Mouse (Mus musculus) thymus, adult 2 months (tissue): ENCODE data around the gene Ywhah. TPM values are rescaled to one million over a fixed set of nuclear protein-coding genes. Genes with fewer than 3 reads are reported as not detected.

Source experiments
- DNase-seq: peaks from one replicate; pipeline ENCODE4 v3.0.0; 2021
- H3K27ac ChIP-seq: fragments of 200-500 bp; 2 replicates; pipeline ENCODE4 v1.5.1; 2012; ENCODE audit warnings: low read length, control low read depth; ENCODE audit not compliant: control insufficient read depth, insufficient read depth
- H3K27me3 ChIP-seq: fragments of 200-500 bp; 2 replicates; pipeline ENCODE4 v1.6.1; 2012; ENCODE audit warnings: mild to moderate bottlenecking, low read length, moderate library complexity, mixed read lengths; ENCODE audit not compliant: control insufficient read depth, insufficient read depth
- H3K36me3 ChIP-seq: fragments of 200-500 bp; 2 replicates; pipeline ENCODE4 v1.6.1; 2012; ENCODE audit warnings: mild to moderate bottlenecking, low read length, moderate library complexity; ENCODE audit not compliant: control insufficient read depth, insufficient read depth
- H3K4me1 ChIP-seq: fragments of 200-500 bp; replicated peaks from 2 replicates; pipeline ENCODE4 v1.6.1; 2012; ENCODE audit warnings: low read length; ENCODE audit not compliant: control insufficient read depth, insufficient read depth
- H3K4me3 ChIP-seq: fragments of 200-500 bp; 2 replicates; pipeline ENCODE4 v1.5.1; 2012; ENCODE audit warnings: mild to moderate bottlenecking, low read length, control low read depth, moderate library complexity; ENCODE audit not compliant: control insufficient read depth, insufficient read depth
- CTCF ChIP-seq: fragments of 200-500 bp; IDR thresholded peaks from 2 replicates; pipeline ENCODE4 v1.5.1; 2012; ENCODE audit warnings: mild to moderate bottlenecking, control low read depth, low read length, moderate library complexity, borderline replicate concordance; ENCODE audit not compliant: control insufficient read depth, poor library complexity, insufficient read depth; ENCODE audit errors: extremely low read depth
- POLR2A ChIP-seq: fragments of 200-500 bp; IDR thresholded peaks from 2 replicates; pipeline ENCODE4 v1.6.1; 2012; ENCODE audit warnings: mild to moderate bottlenecking, low read length, control low read depth, moderate library complexity; ENCODE audit not compliant: control insufficient read depth, poor library complexity, insufficient read depth; ENCODE audit errors: extremely low read depth
- WGBS: fragments of 180-500 bp; shearing (Covaris S2); methylation state at CpG from one replicate; pipeline ENCODE4 v1.1.7; 2018; 5-methylcytosine and 5-hydroxymethylcytosine counted together
- polyA plus RNA-seq: library from polyadenylated mRNA; depleted of rRNA; stranded (reverse); fragments of >200 nt; gene quantifications from 2 replicates; pipeline ENCODE4 v1.2.3, GENCODE M21; 2012

Ywhah gene
- polyA plus RNA-seq, 1 experiment: 171 TPM

- peaks cover 17% of the 10 kb centered on the region for H3K36me3 ChIP-seq
- peak; percentile 51 for DNase-seq
- no peak for TF ChIP-seq CTCF
- no peak for TF ChIP-seq POLR2A
Observed at GRCm38 (mm10) chr5:33021622-33022021, 3.0 kb downstream of the Ywhah start.

DNA sequence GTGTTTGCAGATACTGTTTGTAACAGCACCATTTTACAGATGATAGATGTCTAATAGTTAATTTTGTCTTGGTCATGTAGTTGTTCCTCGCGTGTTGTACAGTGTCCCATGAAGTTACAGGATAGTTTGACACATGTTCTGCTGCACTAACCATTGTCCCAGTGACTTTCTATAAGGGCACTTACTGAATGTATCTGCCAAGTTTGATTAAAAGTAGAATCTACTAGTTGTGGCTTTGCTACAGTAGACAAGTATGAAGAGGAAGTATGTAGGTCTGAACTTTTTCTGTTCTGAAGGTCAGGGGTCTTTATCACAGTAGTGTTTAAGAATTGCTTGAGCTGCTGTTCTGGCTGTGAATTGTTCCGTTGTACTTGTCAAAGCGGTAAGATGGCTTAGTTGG is 4.7 kb downstream of the Ywhah start:
- H3K27ac ChIP-seq: no peak overlapping the region
- no peak overlapping the region for H3K4me3 ChIP-seq
- no peak for DNase-seq
- WGBS: 95% methylated on average over 4 of the region's 4 CpGs
- H3K4me1 ChIP-seq: peaks cover 2% of the 10 kb centered on the region
- peaks cover 17% of the 10 kb centered on the region for H3K36me3 ChIP-seq
- TF ChIP-seq CTCF (no peak), POLR2A (no peak)
- H3K27me3 ChIP-seq: no peaks in the 10 kb centered on the region

More at GRCm38 (mm10) chr5:33021622-33022021, 3.0 kb downstream of the Ywhah start:
- no peaks in the 10 kb centered on the region for H3K27me3 ChIP-seq
- peaks cover 5% of the 10 kb centered on the region for H3K4me1 ChIP-seq
- WGBS: 67% methylated on average over 2 of the region's 2 CpGs
- no peak overlapping the region for H3K4me3 ChIP-seq
- no peak overlapping the region for H3K27ac ChIP-seq

DNA sequence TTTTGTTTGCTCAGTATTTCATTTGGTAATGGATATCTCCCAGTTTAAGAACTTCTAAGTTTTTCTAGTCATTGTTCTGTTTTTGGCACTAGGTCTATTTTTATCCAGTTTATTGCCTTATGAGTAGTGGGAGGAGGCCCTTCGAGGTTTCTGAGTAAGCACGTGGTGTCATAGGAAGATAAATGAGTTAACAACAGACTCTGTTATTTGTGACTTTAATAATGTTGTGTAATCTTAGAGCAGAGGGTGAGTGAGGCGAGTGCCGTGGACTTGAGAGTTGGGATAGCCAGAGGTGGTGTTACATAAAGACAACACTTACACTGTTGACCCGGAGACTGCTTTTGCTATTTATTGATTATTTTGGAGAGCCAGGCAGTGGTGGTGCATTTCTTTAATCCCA is 5.9 kb downstream of the Ywhah start:
- WGBS: 85% methylated on average over 5 of the region's 5 CpGs
- Histone ChIP-seq H3K27me3 (no peaks in the 10 kb centered on the region), H3K27ac (no peak overlapping the region), H3K4me3 (no peak overlapping the region), H3K4me1 (peaks cover 2% of the 10 kb centered on the region), H3K36me3 (peaks cover 17% of the 10 kb centered on the region)
- DNase-seq: no peak
- TF ChIP-seq CTCF (no peak), POLR2A (no peak)

DNA sequence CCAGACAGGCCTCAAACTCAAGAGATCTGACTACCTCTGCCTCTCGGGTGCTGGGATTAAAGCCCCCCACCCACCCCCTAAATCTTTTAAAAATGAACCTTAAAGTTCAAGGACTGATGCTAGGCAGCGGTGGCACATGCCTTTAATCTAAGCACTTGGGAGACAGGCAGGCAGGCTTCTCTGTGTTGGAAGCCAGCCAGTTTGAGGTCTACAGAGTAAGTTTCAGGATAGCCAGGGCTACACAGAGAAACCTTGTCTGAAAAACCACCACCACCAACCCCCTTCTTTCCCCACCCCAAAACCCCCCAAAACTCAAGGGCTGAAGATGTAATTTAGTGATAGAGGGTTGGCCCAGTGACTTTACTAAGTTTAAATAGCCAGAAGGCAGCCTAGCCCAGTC is 10.0 kb downstream of the Ywhah start:
- Histone ChIP-seq H3K27me3 (no peaks in the 10 kb centered on the region), H3K36me3 (peaks cover 14% of the 10 kb centered on the region), H3K4me1 (no peaks in the 10 kb centered on the region), H3K4me3 (no peak overlapping the region), H3K27ac (no peak overlapping the region)
- 93% methylated on average over 2 of the region's 2 CpGs for WGBS
- no peak for TF ChIP-seq CTCF
- TF ChIP-seq POLR2A: no peak
- DNase-seq: no peak

DNA sequence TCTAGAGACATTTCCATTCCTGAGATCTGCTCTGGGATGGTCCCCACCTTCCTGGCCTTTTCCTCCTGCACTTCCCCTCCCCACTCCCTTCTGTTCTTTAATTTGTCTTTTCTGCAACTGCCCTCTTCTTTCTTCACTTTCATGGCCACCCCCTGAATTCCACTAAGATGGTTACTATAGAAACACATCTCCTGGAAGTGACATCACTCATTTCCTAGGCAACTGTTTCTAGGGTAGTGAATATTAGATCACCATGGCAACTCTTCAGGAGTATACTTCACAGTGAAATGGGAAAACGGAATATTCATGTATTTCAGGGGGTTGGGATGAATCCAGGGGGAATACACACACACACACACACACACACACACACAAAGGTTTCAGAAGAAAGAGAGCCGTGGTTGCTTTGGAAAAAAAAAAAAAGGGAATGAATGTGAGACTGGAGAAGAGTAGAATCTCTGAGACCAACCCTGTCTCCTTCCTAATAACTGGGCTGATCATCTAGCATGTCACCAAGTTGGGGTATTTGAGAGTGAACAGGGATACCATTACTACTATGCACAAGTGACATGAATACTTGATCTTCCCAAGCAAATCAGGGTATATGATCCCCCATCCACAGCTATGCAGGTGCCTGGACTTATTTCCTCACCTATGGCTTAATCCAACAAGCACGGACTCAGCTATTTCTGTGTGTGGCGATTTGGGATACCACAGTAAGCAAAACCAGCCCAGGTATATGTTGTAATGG is 12.0 kb downstream of the Ywhah start:
- peaks cover 7% of the 10 kb centered on the region for H3K36me3 ChIP-seq
- TF ChIP-seq CTCF (no peak), POLR2A (no peak)
- no peak overlapping the region for H3K4me3 ChIP-seq
- no peaks in the 10 kb centered on the region for H3K4me1 ChIP-seq
- no peaks in the 10 kb centered on the region for H3K27me3 ChIP-seq
- 89% methylated on average over 4 of the region's 4 CpGs for WGBS
- DNase-seq: no peak
- no peak overlapping the region for H3K27ac ChIP-seq

GRCm38 (mm10) chr5:33032036-33032773 is 13.6 kb downstream of the Ywhah start:
- no peak overlapping the region for H3K4me3 ChIP-seq
- TF ChIP-seq POLR2A: no peak
- TF ChIP-seq CTCF: no peak
- DNase-seq: no peak
- no peaks in the 10 kb centered on the region for H3K27me3 ChIP-seq
- WGBS: 94% methylated on average over 10 of the region's 10 CpGs
- H3K36me3 ChIP-seq: no peaks in the 10 kb centered on the region
- no peaks in the 10 kb centered on the region for H3K4me1 ChIP-seq
- no peak overlapping the region for H3K27ac ChIP-seq
